Mouse (Mus musculus) heart, adult 18-20 months (tissue): Measurements from ENCODE around the gene Adck1. TPM values are rescaled to one million over a fixed set of nuclear protein-coding genes. Genes with fewer than 3 reads are reported as not detected.
"Not testable (repeated sequence)": the region's sequence is repeated elsewhere in the genome, so short reads cannot be mapped to it uniquely, and the experiment has no call there.

ENCODE experiments used
- DNase-seq, 2 experiments: peaks; one replicate each; pipeline ENCODE4 v3.0.0; 2021 to 2022; ENCODE audit warnings: mixed read lengths in 1 of 2
- long read RNA-seq, 2 experiments: library from polyadenylated mRNA; stranded (forward); transcript quantifications; one replicate each; pipeline ENCODE4 v2.0.0; 2021
- total RNA-seq, 2 experiments: library from RNA; stranded (reverse); gene quantifications; 2 replicates each; pipeline ENCODE4 v1.2.3; 2021

Gene Adck1
- total RNA-seq, result 10 to 100 TPM; 23.4 to 28.1 TPM
- long read RNA-seq, experiment 1, transcript Adck1-201 (11 exons, 2,158 nt), result minor isoform, 9 of 50 reads
- long read RNA-seq, experiment 1, transcript Adck1-202 (11 exons, 2,199 nt), result major isoform, 26 of 50 reads
- long read RNA-seq, experiment 1, partial matches to known transcripts, result 2 of 50 reads
- long read RNA-seq, experiment 1, other reads (novel, unspliced or antisense), result 11 of 50 reads
- long read RNA-seq, experiment 2, transcript Adck1-201 (11 exons, 2,158 nt), result minor isoform, 6 of 26 reads
- long read RNA-seq, experiment 2, transcript Adck1-202 (11 exons, 2,199 nt), result major isoform, 11 of 26 reads
- long read RNA-seq, experiment 2, partial matches to known transcripts, result 0 of 26 reads
- long read RNA-seq, experiment 2, other reads (novel, unspliced or antisense), result 7 of 26 reads

DNA sequence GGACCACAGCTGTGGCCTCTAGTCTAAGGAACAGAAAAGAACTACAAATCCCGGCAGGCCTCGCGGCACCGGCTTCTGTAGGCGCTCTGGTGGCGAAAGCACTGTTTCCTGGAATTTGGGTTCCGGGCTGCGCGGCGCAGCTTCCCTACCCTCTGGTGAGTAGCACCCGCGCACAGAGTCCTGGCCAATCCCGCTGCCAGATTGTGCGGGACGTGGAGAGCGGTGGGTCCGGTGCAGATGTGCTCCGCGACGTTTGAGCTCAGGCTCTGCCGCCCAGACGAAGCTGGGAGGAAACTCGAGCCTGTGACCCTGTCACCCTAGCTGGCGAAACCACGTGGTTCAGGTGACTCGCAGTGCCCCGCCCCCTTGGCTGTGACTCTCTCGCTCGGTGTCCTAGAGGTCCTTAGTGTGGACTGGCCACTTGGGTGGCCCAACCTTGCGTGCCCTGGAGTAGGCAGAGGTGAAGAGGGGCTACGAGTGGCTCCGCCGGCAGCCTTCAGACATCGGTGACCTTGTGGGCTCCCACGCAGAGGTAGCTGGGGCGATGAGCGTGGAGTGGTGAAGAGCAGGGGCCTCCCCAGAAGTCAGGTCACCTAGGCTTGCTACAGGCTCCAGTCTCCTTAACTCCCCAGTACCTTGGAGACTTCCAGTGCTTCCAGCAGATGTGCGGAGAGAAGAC lies at the start of gene Adck1:
Adck1 (plus strand) TSS at position 114 of the 679 bp plus-strand sequence.
- DNase-seq, result peak; percentile 93 to 96

DNA sequence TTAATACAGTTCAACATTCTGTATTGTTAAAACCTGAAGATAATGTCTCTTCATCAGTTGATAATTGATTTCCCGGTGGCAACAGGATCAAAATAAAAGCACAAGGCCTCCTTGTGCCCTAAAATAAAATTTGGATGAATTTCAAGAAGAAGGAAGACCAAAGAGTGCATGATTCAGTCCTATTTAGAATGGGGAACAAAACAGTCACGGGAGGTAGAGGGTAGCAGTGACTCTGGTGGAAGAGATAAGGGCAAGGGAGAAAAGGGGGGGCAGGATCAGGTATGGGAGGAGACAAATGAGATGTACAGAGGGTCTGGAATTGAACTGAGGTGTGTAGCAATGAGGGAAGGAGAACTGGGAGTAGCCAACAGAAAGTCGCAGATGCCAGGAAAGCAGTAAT lies 45.8 kb upstream of the Adck1 start:
- no peak for DNase-seq

DNA sequence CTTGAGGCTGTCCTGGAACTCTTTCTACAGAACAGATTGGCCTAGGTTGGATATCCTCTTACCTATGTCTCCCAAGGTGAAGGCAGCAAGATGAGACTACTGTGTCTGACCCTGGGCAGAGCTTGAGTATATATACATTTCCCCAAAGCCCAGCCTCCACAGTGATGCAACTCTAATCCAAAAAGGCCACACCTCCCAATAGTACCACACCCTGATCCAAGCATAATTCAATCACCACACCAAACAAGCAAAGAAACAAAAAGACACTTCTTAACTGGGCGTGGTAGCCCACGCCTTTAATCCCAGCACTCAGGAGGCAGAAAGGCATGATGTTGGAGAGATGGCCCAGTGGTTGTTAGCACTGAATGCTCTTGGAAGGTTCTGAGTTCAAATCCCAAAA lies 36.4 kb upstream of the Adck1 start, which contains the start of gene Gm5039:
Gm5039 (minus strand) TSS at position 101 of the 400 bp plus-strand sequence.
- not testable (repeated sequence) for DNase-seq

- not testable (repeated sequence) for DNase-seq
Observed at GRCm38 (mm10) chr12:88336662-88337413, 23.5 kb upstream of the Adck1 start.

DNA sequence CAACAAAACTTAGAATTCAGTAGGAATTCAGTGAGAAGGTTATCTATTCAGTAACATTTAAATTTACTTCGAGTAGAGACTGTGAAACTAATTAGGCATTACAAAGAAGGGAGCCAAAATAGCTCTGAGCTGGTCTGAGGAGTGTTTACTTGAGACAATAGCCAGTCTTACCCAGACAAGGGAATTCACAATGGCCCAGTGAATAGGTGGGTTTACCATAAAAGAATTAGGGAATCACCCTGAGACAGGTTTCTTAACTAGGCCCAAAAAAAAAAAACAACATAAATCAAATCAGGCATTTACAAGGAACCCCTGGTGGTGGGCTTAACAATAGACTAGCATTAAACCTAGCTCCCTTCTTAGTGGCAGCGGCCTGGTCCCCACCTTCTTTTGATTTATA lies 19.1 kb upstream of the Adck1 start:
- not testable (repeated sequence) for DNase-seq

DNA sequence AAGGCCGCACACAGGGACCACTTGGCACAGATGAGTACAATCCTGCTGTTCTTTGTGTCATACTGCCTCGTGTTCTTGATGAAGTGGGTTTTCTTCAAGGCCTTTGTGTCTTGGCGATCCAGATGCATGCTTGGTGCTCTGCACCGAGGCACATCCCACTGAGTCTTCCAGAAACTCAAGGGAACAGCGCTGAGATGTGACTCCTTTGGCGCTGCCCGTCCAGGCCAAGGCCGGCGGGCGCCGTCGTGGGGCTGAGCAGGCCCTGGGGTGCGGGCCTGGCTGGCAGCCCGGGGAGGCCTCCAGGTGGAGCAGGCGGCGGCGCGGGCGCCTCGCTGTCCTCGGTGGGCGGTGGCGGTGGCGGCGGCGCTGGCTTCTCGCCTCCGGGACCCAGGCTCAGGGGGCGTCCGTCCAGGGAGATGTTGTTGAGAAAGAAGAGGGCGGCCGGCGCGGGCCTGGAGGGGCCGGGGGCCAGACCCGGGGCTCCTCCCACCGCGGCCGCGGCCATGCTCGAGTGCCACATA lies 6.1 kb upstream of the Adck1 start:
- DNase-seq, result no peak

GRCm38 (mm10) chr12:88361120-88361445 lies 729 bp downstream of the Adck1 start:
- no peak for DNase-seq

- DNase-seq, result no peak
Observed at GRCm38 (mm10) chr12:88367673-88368072, 7.3 kb downstream of the Adck1 start.

- no peak for DNase-seq
Observed at GRCm38 (mm10) chr12:88368618-88369017, 8.3 kb downstream of the Adck1 start.

DNA sequence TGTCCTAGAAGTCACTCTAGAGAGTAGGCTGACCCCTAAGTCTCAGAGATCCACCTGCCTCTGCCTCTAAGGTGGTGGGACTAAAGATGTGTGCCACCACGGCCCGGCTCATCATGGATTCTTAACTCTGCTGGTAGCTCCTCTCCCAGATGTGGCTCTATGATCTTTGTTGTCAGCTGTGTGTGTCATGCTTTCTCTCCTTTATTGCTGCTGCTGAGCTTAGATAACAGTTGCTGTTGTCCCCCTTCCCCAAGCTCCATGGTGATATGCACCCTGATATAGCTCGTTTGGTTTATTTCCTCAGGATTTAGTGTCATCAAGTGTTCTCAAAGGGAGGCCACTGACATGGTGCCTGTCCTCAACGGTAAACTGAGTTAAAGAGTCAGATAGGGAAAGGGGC lies 9.3 kb downstream of the Adck1 start:
- DNase-seq, result not testable (repeated sequence)

DNA sequence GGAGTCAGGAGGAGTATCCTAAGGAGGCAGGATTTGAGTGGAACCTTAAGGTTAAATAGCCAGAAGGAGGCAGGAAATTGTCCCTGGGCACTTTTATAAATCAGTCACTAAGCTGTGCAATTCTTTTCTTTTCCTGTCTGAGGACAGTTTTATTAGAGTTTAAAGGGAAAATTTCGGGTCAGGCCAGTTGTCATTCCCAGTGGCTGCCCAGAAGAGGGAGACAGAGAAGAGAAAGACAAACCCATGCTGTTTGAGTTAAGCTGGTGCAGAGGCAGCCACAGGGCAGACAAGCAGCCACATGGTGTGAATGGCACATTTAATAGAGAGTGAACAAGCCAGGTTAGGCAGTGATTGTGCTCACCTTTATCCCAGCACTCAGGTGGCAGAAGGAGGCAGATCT lies 10.0 kb downstream of the Adck1 start:
- DNase-seq, result not testable (repeated sequence)

DNA sequence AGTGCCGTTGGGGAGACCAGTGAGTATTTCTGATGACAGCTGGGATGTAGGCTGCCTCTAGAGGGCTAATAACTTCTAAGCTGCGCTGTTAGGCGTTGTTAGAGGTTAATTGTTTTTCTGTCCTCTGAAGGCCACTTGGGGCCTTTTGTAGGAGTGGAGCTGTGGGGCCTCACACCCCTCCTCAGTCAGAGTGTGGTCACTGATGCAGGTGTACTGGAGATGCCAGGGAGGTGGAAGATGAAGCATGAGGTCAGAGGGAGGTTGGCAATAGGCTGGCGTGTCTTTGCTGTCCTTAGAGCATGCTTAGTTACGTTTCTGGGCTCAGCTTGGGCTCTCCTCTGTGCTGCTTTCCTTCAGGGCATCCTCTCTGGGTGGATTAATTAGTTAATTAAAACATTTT lies 11.7 kb downstream of the Adck1 start:
- no peak for DNase-seq

GRCm38 (mm10) chr12:88376820-88377219 lies 16.5 kb downstream of the Adck1 start:
- peak in 1 of 2 experiments; percentile 19 for DNase-seq

DNA sequence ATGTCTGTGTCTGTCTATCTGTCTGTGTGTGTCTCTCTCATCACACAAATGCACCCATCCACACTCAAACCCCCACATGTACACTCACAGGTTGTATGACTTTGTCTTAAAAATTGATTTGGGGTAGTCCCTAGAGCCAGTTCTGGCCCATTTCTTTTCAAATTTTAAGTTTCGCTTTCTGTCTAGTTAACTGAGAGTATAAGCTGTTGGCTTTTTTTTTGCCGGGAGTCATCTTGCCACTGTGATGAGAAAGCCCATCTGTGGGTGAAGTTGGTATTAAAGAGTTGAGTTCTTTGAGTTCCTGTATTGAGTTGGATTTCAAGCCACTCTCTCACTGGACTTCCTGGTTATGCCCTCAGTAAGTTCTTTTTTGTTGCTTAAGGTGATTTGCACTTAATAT lies 17.9 kb downstream of the Adck1 start:
- DNase-seq, result no peak

GRCm38 (mm10) chr12:88388832-88389231 lies 28.5 kb downstream of the Adck1 start:
- DNase-seq, result no peak

DNA sequence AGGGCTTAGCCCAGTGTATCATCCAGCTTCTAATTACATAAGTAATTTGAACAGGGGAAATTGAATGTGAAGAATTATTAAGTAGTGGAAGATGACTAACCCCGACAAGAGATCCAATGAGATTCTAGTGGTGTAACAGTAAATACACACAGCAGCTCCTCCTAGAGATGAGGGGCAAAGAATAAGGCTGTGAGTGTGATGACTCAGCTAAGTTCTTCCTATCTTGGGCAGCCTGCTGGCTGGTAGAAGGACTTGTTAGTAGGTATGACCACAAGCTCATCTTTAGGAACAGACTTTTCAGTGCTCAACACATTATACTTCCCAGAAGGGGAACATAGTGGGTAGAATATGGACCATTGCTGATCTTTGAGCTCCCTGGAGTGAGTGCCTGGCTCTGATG lies 38.3 kb downstream of the Adck1 start:
- no peak for DNase-seq

DNA sequence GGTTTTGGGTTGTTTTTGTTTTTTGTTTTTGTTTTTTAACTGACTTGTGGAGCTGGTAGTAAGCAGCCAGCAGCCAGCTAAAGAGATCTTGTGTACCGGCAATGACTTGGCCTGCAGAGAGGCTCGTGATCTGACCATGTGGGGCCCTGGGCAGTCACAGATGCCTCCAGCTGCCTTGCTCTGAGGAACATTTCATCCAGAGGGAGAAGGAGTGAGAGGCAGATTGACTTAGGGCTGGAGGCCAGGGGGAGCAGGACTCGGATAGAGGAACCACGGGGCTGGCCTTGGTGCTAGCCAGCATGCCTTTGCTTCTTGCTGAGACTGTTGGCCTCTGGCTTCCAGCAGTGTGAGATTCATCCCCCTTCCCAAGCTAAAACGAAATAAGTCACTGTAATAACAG lies 43.2 kb downstream of the Adck1 start:
- peak; percentile 41 to 65 for DNase-seq

GRCm38 (mm10) chr12:88405113-88405512 lies 44.8 kb downstream of the Adck1 start:
- peak; percentile 39 to 86 for DNase-seq

DNA sequence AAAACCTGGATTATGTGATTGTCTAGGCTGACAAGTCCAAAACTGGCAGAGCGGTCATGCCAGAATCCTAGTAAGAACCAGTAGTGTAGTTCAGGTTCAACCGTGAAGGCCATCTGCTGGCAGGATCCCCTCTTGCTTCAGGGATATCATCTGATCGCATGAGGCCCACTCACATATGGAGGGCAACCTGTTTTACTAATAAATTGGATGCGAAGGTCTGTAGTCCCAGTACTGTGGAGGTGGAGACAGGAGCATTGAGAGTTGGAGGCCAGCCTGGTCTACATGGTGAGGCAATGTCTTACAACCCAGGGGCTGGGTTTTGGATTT lies 47.6 kb downstream of the Adck1 start:
- DNase-seq, result no peak

GRCm38 (mm10) chr12:88408323-88409047 lies 48.1 kb downstream of the Adck1 start:
- DNase-seq, result no peak

GRCm38 (mm10) chr12:88413239-88413638 lies 52.9 kb downstream of the Adck1 start:
- DNase-seq, result no peak
